Mouse (Mus musculus): Measurements from ENCODE around the gene Pwwp2a. TPM values are rescaled to one million over a fixed set of nuclear protein-coding genes. Genes with fewer than 3 reads are reported as not detected.

The Pwwp2a gene
- polyA plus RNA-seq, 1 experiment from 2014 or later = 27.7 TPM

DNA sequence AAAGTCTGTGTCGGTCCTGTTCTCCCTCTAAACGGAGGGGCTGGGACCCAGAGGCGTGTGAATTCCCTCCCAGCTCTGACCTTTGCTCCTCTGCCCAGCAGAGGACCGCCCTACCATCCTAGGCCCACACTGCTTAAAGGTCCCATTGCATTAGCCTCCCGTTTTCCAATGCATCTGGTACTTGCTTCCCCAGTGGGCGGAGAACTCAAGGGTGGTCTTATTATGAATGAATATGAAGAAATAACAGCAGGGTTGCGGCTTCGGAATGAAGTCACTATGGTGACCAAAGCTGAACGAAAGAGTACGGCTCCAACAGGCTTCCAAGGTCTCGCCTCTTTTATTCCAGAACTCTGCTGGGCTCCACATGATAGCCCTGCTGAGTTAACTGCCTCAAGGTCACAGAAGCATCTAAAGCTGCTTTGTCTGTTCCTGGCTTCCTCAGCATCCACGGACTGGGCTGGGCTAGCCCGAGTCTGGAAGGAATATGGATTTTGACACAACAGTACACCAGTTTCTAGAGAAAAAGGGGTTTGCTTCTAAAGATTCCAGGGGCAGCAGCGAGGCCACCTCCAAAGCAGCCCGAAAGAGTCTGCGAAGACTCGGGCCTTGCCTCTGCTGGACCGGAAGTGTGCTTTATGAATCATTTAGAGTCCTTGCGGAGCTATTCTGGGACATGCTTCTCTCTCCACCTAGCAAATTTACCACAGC lies 14.6 kb upstream of the Pwwp2a start:
- H3K27me3 ChIP-seq = no peaks in the 10 kb centered on the region
- H3K4me1 ChIP-seq = no peaks in the 10 kb centered on the region
- WGBS = 71% methylated on average over 19 of the region's 19 CpGs
- no peak overlapping the region for H3K4me2 ChIP-seq (replicated peaks)
- H3K36me3 ChIP-seq = no peaks in the 10 kb centered on the region
- no peak overlapping the region for H3K4me3 ChIP-seq
- no peak overlapping the region; the same call in 1 of the 2 replicates for H3K27ac ChIP-seq
- no peak for ATAC-seq (ENCODE audit: low FRiP score, low read depth)
- H3K9me3 ChIP-seq = no peaks in the 10 kb centered on the region
- H3K9ac ChIP-seq = no peak overlapping the region

DNA sequence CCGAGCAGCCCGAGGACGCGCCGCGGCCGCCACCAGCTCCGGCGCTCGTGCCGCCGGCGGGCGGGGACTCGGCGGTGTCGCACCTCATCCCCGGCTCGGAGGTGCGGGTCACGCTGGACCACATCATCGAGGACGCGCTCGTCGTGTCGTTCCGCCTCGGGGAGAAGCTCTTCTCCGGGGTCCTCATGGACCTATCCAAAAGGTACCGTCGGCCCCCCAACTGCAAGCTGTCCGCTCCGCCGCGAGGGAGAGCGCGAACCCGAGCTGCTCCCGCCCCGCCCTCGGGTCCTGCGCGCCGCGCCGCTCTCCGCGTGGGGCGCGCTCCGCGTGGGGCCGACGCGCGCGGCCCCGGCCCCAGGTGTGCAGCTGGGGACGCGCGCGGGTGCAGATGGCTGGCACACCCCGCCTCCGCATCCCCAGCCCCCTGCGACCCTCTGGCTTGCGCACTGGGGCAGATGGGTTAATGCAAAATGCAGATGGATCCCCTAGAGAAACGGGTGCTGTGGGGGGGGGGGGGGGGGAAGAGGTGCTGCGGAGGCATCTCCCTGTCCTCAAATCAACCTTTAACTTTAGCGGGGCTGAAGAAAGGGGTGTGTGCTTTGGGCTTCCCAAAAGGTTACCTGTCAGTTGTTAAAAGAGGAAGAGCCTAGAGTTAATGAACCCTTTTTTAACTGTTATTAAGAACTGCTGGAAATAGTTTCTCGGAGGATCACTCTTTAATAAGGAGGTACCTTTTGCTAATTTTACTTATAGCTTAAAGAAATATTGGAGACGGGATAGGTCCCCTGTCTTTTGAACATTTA lies 818 bp downstream of the Pwwp2a start:
- H3K9me3 ChIP-seq = no peaks in the 10 kb centered on the region
- peak overlapping the region; percentile 92 for H3K27ac ChIP-seq
- peak overlapping the region; percentile 98 for H3K9ac ChIP-seq
- H3K4me3 ChIP-seq = peak overlapping the region; percentile 88
- WGBS = under 1% methylated on average over 65 of the region's 72 CpGs
- H3K27me3 ChIP-seq = no peaks in the 10 kb centered on the region
- peak; percentile 5 for ATAC-seq (ENCODE audit: low FRiP score, low read depth)
- H3K4me2 ChIP-seq (replicated peaks) = peak overlapping the region; percentile 74
- peaks cover 19% of the 10 kb centered on the region for H3K4me1 ChIP-seq
- peaks cover 15% of the 10 kb centered on the region for H3K36me3 ChIP-seq

- no peak for ATAC-seq (ENCODE audit: low FRiP score, low read depth)
- Histone ChIP-seq H3K4me3 (no peak overlapping the region), H3K9me3 (0 out of 2 replicates have a peak, but pooled peaks cover 2% of the 10 kb centered on the region), H3K4me1 (peaks cover 8% of the 10 kb centered on the region; the same call in 1 of the 2 replicates), H3K27ac (no peak overlapping the region), H3K27me3 (no peaks in the 10 kb centered on the region), H3K9ac (no peak overlapping the region), H3K36me3 (peaks cover 68% of the 10 kb centered on the region), H3K4me2 (replicated peaks) (no peak overlapping the region)
- WGBS = 89% methylated on average over 1 of the region's 1 CpGs
Observed at GRCm38 (mm10) chr11:43688850-43689249, 7.1 kb downstream of the Pwwp2a start.

DNA sequence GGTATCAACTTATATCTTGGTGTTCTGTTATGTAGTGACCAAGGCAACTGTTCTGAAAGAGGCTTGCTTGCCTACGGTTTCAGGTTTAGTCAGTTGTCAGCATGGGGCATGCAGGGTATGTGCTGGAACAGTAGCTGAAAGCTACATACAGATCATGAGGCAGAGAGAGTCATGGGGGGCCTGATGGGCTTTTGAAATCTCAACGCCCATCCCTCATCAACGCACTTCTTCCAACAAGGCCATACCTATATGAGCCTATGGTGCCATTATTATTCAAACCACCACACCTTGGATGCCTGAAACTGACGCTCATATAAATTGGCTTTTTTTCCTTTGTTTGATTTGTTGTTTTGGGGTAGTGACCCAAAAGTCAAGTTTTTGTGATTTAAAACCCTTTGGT lies 14.8 kb downstream of the Pwwp2a start:
- H3K4me2 ChIP-seq (replicated peaks) = no peak overlapping the region
- H3K4me3 ChIP-seq = no peak overlapping the region
- H3K27me3 ChIP-seq = no peaks in the 10 kb centered on the region
- H3K9me3 ChIP-seq = 0 out of 2 replicates have a peak, but pooled peaks cover 2% of the 10 kb centered on the region
- peaks cover 66% of the 10 kb centered on the region for H3K36me3 ChIP-seq
- H3K27ac ChIP-seq = no peak overlapping the region
- no peaks in the 10 kb centered on the region for H3K4me1 ChIP-seq
- ATAC-seq (ENCODE audit: low FRiP score, low read depth) = no peak
- H3K9ac ChIP-seq = no peak overlapping the region
- WGBS = 86% methylated on average over 4 of the region's 4 CpGs

DNA sequence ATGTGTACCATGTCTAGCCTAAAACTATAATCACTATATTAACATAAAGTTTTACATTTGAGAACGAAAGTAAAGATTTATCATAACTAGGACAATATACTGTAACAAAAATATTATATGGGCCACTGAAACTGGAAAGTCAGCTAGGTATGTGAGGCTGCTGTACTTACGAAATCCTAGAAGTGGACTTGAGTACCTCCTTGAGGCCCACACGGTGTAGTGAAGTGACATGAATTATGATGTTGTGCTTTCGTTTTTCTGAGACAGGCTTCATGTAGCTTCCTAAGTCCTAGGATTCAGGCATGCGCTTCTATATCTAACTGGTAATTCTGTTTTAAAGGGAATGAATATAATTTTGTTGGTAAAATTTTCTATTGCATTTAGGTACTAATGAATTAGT lies 16.8 kb downstream of the Pwwp2a start:
- 70% methylated on average over 5 of the region's 5 CpGs for WGBS
- Histone ChIP-seq H3K4me3 (no peak overlapping the region), H3K9me3 (no peaks in the 10 kb centered on the region), H3K36me3 (peaks cover 51% of the 10 kb centered on the region), H3K27ac (no peak overlapping the region), H3K9ac (no peak overlapping the region), H3K4me1 (no peaks in the 10 kb centered on the region), H3K27me3 (no peaks in the 10 kb centered on the region), H3K4me2 (replicated peaks) (no peak overlapping the region)
- ATAC-seq (ENCODE audit: low FRiP score, low read depth) = no peak

GRCm38 (mm10) chr11:43700291-43700690 lies 18.5 kb downstream of the Pwwp2a start:
- no peak overlapping the region for H3K27ac ChIP-seq
- H3K27me3 ChIP-seq = no peaks in the 10 kb centered on the region
- H3K9me3 ChIP-seq = no peaks in the 10 kb centered on the region
- peaks cover 49% of the 10 kb centered on the region for H3K36me3 ChIP-seq
- 89% methylated on average over 3 of the region's 3 CpGs for WGBS
- no peak overlapping the region for H3K9ac ChIP-seq
- H3K4me1 ChIP-seq = no peaks in the 10 kb centered on the region
- H3K4me3 ChIP-seq = no peak overlapping the region
- H3K4me2 ChIP-seq (replicated peaks) = no peak overlapping the region
- ATAC-seq (ENCODE audit: low FRiP score, low read depth) = no peak

GRCm38 (mm10) chr11:43703552-43703951 lies 21.8 kb downstream of the Pwwp2a start:
- Histone ChIP-seq H3K27me3 (no peaks in the 10 kb centered on the region), H3K9ac (no peak overlapping the region), H3K4me2 (replicated peaks) (no peak overlapping the region), H3K4me3 (no peak overlapping the region), H3K36me3 (peaks cover 40% of the 10 kb centered on the region), H3K27ac (no peak overlapping the region), H3K9me3 (no peaks in the 10 kb centered on the region), H3K4me1 (no peaks in the 10 kb centered on the region)
- ATAC-seq (ENCODE audit: low FRiP score, low read depth) = no peak
- 89% methylated on average over 1 of the region's 1 CpGs for WGBS

GRCm38 (mm10) chr11:43705751-43706150 lies 24.0 kb downstream of the Pwwp2a start:
- Histone ChIP-seq H3K27ac (no peak overlapping the region), H3K9me3 (no peaks in the 10 kb centered on the region), H3K4me2 (replicated peaks) (no peak overlapping the region), H3K4me3 (no peak overlapping the region), H3K9ac (no peak overlapping the region), H3K36me3 (peaks cover 39% of the 10 kb centered on the region), H3K27me3 (no peaks in the 10 kb centered on the region), H3K4me1 (no peaks in the 10 kb centered on the region)
- no peak for ATAC-seq (ENCODE audit: low FRiP score, low read depth)
- WGBS = 90% methylated on average over 10 of the region's 10 CpGs

DNA sequence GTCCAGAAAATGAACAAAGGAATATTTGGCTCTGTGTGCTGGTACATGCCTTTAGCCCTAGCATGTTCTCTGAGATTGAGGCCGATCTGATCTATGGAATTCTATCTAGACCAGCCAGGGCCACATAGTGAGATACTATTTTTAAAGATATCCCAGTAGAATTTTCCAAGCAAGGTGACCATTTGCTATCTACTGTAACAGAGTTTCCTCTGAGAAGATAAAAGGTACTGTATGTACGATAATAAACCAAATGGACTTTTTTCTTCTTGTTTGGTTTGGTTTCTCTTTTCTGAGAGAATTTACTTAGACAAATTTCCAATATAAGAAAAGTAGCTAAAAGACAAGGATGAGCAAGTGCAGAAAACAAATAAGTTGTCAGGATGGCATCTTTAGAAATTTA lies 26.6 kb downstream of the Pwwp2a start:
- H3K4me2 ChIP-seq (replicated peaks) = no peak overlapping the region
- H3K4me3 ChIP-seq = no peak overlapping the region
- no peak overlapping the region for H3K27ac ChIP-seq
- no peaks in the 10 kb centered on the region for H3K27me3 ChIP-seq
- peaks cover 38% of the 10 kb centered on the region for H3K36me3 ChIP-seq
- H3K4me1 ChIP-seq = no peaks in the 10 kb centered on the region
- no peak for ATAC-seq (ENCODE audit: low FRiP score, low read depth)
- no peaks in the 10 kb centered on the region for H3K9me3 ChIP-seq
- 93% methylated on average over 2 of the region's 2 CpGs for WGBS
- no peak overlapping the region for H3K9ac ChIP-seq

- Histone ChIP-seq H3K36me3 (peaks cover 42% of the 10 kb centered on the region), H3K27ac (no peak overlapping the region), H3K9me3 (no peaks in the 10 kb centered on the region), H3K9ac (no peak overlapping the region), H3K27me3 (no peaks in the 10 kb centered on the region), H3K4me3 (no peak overlapping the region), H3K4me1 (no peaks in the 10 kb centered on the region), H3K4me2 (replicated peaks) (no peak overlapping the region)
- WGBS = 93% methylated on average over 4 of the region's 4 CpGs
- ATAC-seq (ENCODE audit: low FRiP score, low read depth) = no peak
Observed at GRCm38 (mm10) chr11:43712178-43712577, 30.4 kb downstream of the Pwwp2a start.

DNA sequence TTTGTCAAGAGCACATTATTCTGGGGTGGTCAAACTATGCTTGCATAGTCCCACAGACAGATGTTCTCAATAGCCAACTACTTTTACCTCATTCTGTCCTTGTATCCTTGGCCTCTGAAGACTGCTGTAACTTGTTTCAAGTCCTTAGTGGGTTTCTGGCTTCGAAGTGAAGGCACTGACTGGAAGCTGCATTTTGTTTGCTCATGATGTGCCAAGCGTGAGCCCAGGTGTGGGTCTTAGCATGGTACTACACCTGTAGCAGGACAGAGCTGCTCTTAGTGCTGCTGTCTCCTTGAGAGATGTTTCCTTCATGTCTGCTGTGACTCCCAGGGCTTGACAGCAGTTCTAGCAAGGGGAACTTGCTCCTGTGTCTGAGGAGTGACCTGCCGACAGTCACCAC lies 41.6 kb downstream of the Pwwp2a start:
- Histone ChIP-seq H3K4me2 (replicated peaks) (no peak overlapping the region), H3K27me3 (no peaks in the 10 kb centered on the region), H3K9ac (no peak overlapping the region), H3K27ac (no peak overlapping the region), H3K9me3 (no peaks in the 10 kb centered on the region), H3K4me1 (no peaks in the 10 kb centered on the region), H3K4me3 (no peak overlapping the region), H3K36me3 (peaks cover 37% of the 10 kb centered on the region)
- 87% methylated on average over 3 of the region's 3 CpGs for WGBS
- ATAC-seq (ENCODE audit: low FRiP score, low read depth) = no peak

GRCm38 (mm10) chr11:43727796-43728195 lies 46.0 kb downstream of the Pwwp2a start:
- no peak overlapping the region for H3K27ac ChIP-seq
- no peak overlapping the region for H3K4me2 ChIP-seq (replicated peaks)
- 80% methylated on average over 7 of the region's 7 CpGs for WGBS
- H3K4me1 ChIP-seq = no peaks in the 10 kb centered on the region
- H3K4me3 ChIP-seq = no peak overlapping the region
- H3K36me3 ChIP-seq = peaks cover 44% of the 10 kb centered on the region
- no peaks in the 10 kb centered on the region for H3K9me3 ChIP-seq
- no peaks in the 10 kb centered on the region for H3K27me3 ChIP-seq
- H3K9ac ChIP-seq = no peak overlapping the region
- no peak for ATAC-seq (ENCODE audit: low FRiP score, low read depth)
